Mouse (Mus musculus) myocyte (in vitro differentiated cells): ENCODE measurements at regions not wholly inside any gene's neighbourhood (a gene's known extent, or its start where the extent isn't known, plus 50 kb on each side); places are given as distances from the start of the nearest gene placed in this dataset.

Source experiments
- MAX ChIP-seq: IDR thresholded peaks from one replicate; pipeline ENCODE4 v1.6.1; 2011; ENCODE audit warnings: low read depth, mild to moderate bottlenecking, control low read depth
- MYOD1 ChIP-seq, 3 experiments: IDR thresholded peaks; one replicate each; pipeline ENCODE4 v1.6.1; 2011; ENCODE audit warnings: control low read depth in 2 of 3, low read depth in 2 of 3, mild to moderate bottlenecking in 2 of 3, moderate library complexity in 1 of 3; ENCODE audit not compliant: insufficient read length in 2 of 3, control insufficient read depth in 1 of 3
- MYOG ChIP-seq, 3 experiments: IDR thresholded peaks; one replicate each; pipeline ENCODE4 v1.6.1; 2011; ENCODE audit warnings: control low read depth in 2 of 3, low read depth in 2 of 3, mild to moderate bottlenecking in 2 of 3; ENCODE audit not compliant: insufficient read length in 2 of 3, control insufficient read depth in 1 of 3, insufficient read depth in 1 of 3
- POLR2A ChIP-seq: IDR thresholded peaks from one replicate; pipeline ENCODE4 v1.6.1; 2011; ENCODE audit warnings: low read depth, mild to moderate bottlenecking, control low read depth, moderate library complexity; ENCODE audit not compliant: insufficient read length
- POLR2AphosphoS2 ChIP-seq: IDR thresholded peaks from one replicate; pipeline ENCODE4 v1.6.1; 2011; ENCODE audit warnings: low read depth, control low read depth; ENCODE audit not compliant: insufficient read length
- SRF ChIP-seq: IDR thresholded peaks from one replicate; pipeline ENCODE4 v1.6.1; 2011; ENCODE audit warnings: low read depth; ENCODE audit not compliant: control insufficient read depth, insufficient read length
- TCF12 ChIP-seq: IDR thresholded peaks from one replicate; pipeline ENCODE4 v1.6.1; 2011; ENCODE audit warnings: mild to moderate bottlenecking, control low read depth; ENCODE audit not compliant: poor library complexity, insufficient read depth, severe bottlenecking
- TCF3 ChIP-seq: IDR thresholded peaks from one replicate; pipeline ENCODE4 v1.6.1; 2011; ENCODE audit warnings: low read depth, control low read depth; ENCODE audit not compliant: insufficient read length

DNA sequence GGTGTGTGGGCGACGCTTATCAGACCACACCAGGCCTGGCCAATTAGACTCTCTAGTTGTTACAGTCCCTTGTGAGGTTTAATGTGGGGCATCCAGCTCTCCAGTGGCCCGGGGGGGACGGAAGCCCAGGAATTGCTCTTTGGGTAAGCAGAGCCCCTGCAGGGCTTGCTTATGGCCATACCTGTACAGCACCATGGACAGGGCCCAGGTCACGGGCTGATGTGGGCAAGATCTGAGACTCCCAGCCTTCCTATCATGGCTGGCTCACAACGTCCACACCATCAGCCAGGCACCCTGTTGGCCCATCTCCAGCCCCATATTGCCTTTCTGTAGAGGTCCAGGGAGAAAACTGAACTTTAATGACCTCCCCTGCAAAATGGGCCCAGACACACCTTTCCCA lies 111.7 kb upstream of the Unc5b start:
- TF ChIP-seq MAX (no peak), TCF3 (no peak), POLR2A (no peak), POLR2AphosphoS2 (no peak), MYOG (IDR thresholded peaks at IDR 0.05; ENCODE audit: control insufficient read depth in 1 of 3, insufficient read depth in 1 of 3, insufficient read length in 2 of 3, low read depth in 2 of 3) (no peak), TCF12 (no peak), SRF (no peak), MYOD1 (IDR thresholded peaks at IDR 0.05; ENCODE audit: control insufficient read depth in 1 of 3, insufficient read length in 2 of 3, low read depth in 2 of 3) (no peak)
